Mouse (Mus musculus) midbrain, embryonic 10.5 days (tissue): ENCODE measurements around the gene Ndufa6. TPM values are rescaled to one million over a fixed set of nuclear protein-coding genes. Genes with fewer than 3 reads are reported as not detected.

Source experiments
- DNase-seq: peaks from one replicate; pipeline ENCODE4 v3.0.0-alpha.2; 2017; ENCODE audit warnings: low spot score
- H3K27ac ChIP-seq: fragments of 300-500 bp; sonication (generic); replicated peaks from 2 replicates; pipeline ENCODE4 v1.5.1; 2016; ENCODE audit warnings: mild to moderate bottlenecking
- H3K27me3 ChIP-seq: fragments of 300-500 bp; sonication (generic); 2 replicates; pipeline ENCODE4 v1.6.1; 2016; ENCODE audit warnings: low read depth, mild to moderate bottlenecking; ENCODE audit not compliant: poor library complexity, severe bottlenecking
- H3K36me3 ChIP-seq: fragments of 300-500 bp; sonication (generic); 2 replicates; pipeline ENCODE4 v1.6.1; 2016; ENCODE audit warnings: mild to moderate bottlenecking, moderate library complexity
- H3K4me1 ChIP-seq: fragments of 300-500 bp; sonication (generic); 2 replicates; pipeline ENCODE4 v1.6.1; 2016
- H3K4me3 ChIP-seq: fragments of 300-500 bp; sonication (generic); 2 replicates; pipeline ENCODE4 v1.5.1; 2016; ENCODE audit warnings: mild to moderate bottlenecking, moderate library complexity
- H3K9me3 ChIP-seq: fragments of 300-500 bp; sonication (generic); replicated peaks from 2 replicates; pipeline ENCODE4 v1.6.1; 2016; ENCODE audit warnings: mild to moderate bottlenecking
- WGBS: fragments of 180-500 bp; shearing (Covaris S2); methylation state at CpG from one replicate; pipeline ENCODE4 v1.1.7; 2016; 5-methylcytosine and 5-hydroxymethylcytosine counted together
- polyA plus RNA-seq: library from polyadenylated mRNA; unstranded; fragments of >200 nt; fragmentation: Nextera tagmentation; extraction: Ambion mirVana; gene quantifications from 2 replicates; pipeline ENCODE4 v1.2.1, GENCODE M21; 2016

Gene Ndufa6
- polyA plus RNA-seq, 1 experiment from 2014 or later: 258 TPM

DNA sequence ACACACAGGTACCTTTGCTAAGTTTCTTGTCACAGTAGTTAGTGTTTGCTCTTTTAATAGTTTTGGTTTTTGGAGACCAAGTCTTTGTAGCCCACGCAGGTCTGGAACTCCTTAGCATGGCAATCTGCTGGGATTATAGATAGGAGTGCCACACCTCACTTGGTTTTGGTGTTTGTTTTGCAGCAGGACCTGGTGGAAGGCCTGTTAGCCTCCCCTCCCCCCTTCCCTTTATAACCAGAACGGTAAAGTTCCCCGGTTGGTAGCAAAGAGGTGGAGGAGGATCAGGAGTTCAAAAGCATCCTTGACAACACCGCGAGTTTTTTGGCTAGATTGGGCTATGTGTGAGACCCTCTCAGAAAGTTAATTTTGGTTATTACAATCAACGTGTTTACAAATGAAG is 9.2 kb downstream of the Ndufa6 start:
- peaks cover 24% of the 10 kb centered on the region for H3K27me3 ChIP-seq
- no peak overlapping the region for H3K4me3 ChIP-seq
- WGBS: 89% methylated on average over 6 of the region's 6 CpGs
- H3K27ac ChIP-seq: 0 out of 2 replicates have a peak overlapping the region, but pooled peaks have one; percentile 42
- H3K4me1 ChIP-seq: peaks cover 42% of the 10 kb centered on the region
- no peak for DNase-seq
- no peaks in the 10 kb centered on the region for H3K9me3 ChIP-seq
- H3K36me3 ChIP-seq: peaks cover 28% of the 10 kb centered on the region

DNA sequence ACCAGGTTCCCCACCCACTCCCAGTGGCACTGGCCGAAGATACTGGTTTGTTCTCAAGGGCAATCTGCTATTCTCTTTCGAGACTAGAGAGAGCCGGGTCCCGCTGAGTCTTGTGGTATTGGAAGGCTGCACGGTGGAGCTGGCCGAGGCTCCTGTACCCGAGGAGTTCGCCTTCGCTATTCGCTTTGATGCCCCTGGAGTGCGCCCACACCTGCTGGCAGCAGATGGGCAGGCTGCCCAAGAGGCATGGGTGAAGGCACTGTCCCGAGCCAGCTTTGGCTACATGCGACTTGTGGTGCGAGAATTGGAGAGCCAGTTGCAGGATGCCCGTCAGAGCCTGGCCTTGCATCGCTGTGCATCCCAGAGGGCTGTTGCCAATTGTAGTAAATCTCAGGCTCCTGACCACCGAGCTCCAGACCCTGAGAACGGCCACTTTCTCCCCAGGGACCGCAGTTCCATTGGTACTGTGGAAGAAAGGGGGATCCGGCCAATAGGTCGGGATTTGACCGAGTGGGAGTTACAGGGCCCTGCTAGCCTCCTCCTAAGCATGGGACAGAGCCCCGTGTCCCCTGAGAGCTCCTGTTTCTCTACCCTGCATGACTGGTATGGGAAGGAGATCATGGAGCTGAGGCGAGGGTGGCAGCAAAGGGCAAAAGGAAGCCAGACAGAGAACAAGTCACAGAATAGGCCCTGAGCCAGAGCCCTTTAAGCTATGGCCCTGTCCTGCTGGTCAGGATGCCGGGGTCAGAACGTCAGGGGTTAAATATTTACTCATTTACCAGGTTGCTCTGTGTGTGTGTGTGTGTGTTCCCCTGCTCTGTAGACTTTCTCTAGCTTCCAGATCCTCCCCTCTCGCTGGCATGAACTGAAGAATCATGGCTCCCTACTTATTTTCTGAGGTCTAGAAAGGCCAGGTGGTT is 10.5 kb downstream of the Ndufa6 start:
- H3K27ac ChIP-seq: 0 out of 2 replicates have a peak overlapping the region, but pooled peaks have one; percentile 15
- 90% methylated on average over 27 of the region's 27 CpGs for WGBS
- H3K4me1 ChIP-seq: peaks cover 49% of the 10 kb centered on the region

DNA sequence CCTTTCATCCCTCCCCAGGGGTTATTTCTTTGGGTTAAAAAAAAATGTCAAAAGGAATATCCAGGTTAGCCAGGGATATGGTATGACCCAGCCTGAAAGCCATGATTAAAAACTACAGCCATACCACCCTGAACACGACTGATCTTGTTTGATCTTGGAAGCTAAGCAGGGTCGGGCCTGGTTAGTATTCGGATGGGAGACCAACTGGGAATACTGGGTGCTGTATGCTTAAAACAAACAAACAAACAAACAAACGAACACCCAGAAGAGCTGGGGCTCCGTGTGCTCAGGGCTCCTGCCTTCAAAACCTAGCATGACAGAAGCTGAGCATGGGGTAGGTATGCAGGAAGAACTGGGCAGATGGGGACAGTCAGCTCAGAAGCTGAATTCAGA is 11.6 kb downstream of the Ndufa6 start:
- 72% methylated on average over 5 of the region's 5 CpGs for WGBS
- Histone ChIP-seq H3K4me3 (no peak overlapping the region), H3K36me3 (peaks cover 3% of the 10 kb centered on the region), H3K27ac (no peak overlapping the region), H3K27me3 (peaks cover 34% of the 10 kb centered on the region), H3K9me3 (no peaks in the 10 kb centered on the region), H3K4me1 (peaks cover 55% of the 10 kb centered on the region)
- DNase-seq: no peak

More for the DNA sequence above, 10.5 kb downstream of the Ndufa6 start:
- Histone ChIP-seq H3K9me3 (no peaks in the 10 kb centered on the region), H3K36me3 (peaks cover 14% of the 10 kb centered on the region), H3K27me3 (peaks cover 34% of the 10 kb centered on the region), H3K4me3 (no peak overlapping the region)
- DNase-seq: no peak

DNA sequence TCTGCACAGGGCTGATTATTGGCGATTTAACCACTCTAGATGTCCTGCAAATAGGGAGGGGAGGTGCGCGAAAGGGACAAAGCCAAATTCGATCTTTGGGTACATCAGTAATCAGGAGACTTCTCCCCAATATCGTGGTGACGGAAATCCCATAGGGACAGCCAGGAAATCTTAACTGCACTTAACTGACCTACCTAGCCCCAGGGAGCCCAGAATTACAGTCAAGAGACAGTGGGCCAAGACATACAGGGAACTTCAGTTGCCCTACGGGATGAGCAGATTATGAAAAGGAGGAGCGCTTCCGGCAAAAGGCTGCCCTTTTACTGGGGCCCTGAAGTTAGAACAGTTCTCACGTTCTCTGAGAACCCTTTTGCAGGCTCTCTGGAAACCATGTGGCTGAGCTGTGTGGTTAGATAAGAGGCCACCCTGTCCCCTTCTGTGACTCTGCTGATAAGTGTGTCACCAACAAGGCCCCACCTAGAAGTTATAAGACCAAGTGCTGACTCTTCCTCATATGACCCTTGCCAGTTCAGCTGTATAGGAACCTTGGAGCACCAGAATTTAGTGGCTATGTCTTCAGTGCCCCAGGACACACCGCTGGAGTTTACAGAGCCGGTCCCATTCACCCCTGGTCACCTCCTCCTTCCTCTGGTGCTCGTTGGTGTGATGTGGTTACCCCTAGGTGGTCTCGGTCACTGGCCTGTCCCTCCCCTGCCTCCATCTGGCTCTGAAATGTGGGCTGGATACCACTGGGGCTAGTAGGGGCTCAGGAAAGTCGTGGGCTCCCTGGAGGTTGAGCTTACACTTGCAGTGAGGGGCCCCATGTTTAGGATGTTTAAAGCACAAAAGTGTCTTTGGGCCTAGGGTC is 12.2 kb downstream of the Ndufa6 start:
- H3K27me3 ChIP-seq: peaks cover 34% of the 10 kb centered on the region
- no peak for DNase-seq
- H3K4me1 ChIP-seq: peaks cover 55% of the 10 kb centered on the region
- H3K36me3 ChIP-seq: 0 out of 2 replicates have a peak, but pooled peaks cover under 1% of the 10 kb centered on the region
- H3K9me3 ChIP-seq: no peaks in the 10 kb centered on the region
- peak overlapping the region; percentile 49 for H3K4me3 ChIP-seq
- 68% methylated on average over 15 of the region's 15 CpGs for WGBS
- H3K27ac ChIP-seq: peak overlapping the region; percentile 84; the same call in 1 of the 2 replicates

DNA sequence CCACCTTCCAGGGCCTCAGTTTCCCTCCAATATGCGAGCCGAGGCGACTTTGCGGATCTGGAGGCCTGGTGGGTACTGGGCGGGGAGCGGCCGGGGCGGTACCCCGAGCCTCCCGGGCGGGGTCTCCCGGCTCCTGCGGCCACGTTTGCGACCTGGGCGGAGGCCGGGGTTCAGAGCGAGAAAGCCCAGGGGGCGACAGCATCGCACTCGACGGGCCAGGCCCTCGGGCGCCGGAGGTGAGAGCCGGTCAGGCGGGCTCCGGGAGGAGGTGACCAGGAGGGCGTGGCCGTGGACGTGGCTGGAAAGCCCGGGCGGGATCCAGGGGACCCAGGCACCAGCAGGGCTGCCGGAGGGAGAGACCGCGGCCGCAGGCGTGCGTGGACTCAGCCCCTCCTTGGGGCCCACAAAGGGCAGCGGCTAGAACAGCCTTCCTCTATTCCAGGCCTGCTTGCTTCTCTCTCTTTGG is 13.1 kb downstream of the Ndufa6 start:
- Histone ChIP-seq H3K4me1 (peaks cover 55% of the 10 kb centered on the region), H3K27ac (peak overlapping the region; percentile 84), H3K9me3 (no peaks in the 10 kb centered on the region), H3K27me3 (peaks cover 34% of the 10 kb centered on the region), H3K36me3 (peaks cover 9% of the 10 kb centered on the region; the same call in 1 of the 2 replicates), H3K4me3 (peak overlapping the region; percentile 49)
- 3% methylated on average over 40 of the region's 40 CpGs for WGBS
- peak; percentile 50 for DNase-seq

DNA sequence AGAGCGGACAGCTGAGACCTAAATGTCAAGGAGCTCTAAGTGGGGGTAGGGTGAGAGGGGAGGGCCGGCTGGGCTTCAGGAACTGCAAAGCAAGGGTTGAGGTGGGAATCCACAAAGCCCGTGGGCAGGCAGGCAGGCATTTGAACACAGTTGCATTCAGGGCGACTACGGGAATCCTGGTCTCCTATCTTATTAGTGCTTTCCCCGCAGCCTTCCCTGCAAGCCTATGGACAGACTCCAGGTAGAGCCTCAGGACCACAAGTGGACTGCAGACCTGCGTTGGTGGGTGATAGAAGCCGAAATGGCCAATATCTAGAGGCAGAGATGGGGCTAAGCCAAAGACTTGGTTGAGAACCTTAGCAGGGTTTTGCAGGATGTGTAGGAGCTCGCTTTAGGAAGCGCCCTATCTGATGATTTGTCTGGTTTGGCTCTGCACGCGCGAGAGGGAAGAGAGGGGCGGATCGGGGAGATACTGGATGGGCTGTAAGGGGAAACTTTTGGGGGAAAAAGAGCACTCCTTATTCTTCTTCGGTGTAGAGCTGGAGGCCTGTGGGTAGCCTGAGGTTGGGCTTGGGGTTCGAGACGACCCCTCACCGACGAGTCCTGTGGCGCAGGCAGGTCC is 13.6 kb downstream of the Ndufa6 start:
- peaks cover 34% of the 10 kb centered on the region for H3K27me3 ChIP-seq
- H3K4me3 ChIP-seq: peak overlapping the region; percentile 49
- peaks cover 14% of the 10 kb centered on the region for H3K36me3 ChIP-seq
- H3K9me3 ChIP-seq: no peaks in the 10 kb centered on the region
- peaks cover 55% of the 10 kb centered on the region for H3K4me1 ChIP-seq
- 42% methylated on average over 21 of the region's 21 CpGs for WGBS
- peak overlapping the region; percentile 84 for H3K27ac ChIP-seq
- DNase-seq: no peak

DNA sequence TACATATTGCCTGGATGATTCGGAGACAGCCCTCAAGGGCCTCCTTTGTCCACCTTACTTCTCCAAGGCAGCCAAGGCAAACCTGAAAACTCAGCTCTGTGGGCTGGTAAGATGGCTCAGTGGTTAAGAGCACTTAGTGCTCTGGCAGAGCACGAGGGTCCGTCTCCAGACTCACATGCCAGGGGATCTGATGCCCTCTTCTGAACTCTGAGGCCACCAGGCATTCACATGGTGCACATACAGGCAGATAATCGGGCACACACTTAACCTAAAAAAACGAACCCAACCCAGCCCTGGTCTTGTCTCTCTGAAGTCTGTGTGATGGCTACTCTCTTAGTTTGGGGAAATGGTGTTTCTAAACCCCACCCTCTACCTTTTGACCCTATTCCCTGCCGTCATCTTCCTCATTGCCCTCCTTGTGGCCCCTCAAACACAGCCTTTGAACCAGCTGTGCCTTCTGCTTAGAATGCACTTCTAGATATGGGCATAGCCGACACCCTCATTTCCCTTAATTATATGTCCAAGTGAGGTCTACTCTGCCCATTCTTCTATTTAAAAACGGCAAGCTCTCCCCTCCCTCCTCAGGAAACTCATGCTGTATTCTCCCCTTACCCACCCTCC is 14.4 kb downstream of the Ndufa6 start:
- no peaks in the 10 kb centered on the region for H3K9me3 ChIP-seq
- peaks cover 34% of the 10 kb centered on the region for H3K27me3 ChIP-seq
- no peak for DNase-seq
- 78% methylated on average over 8 of the region's 8 CpGs for whole genome bisulfite sequencing
- H3K36me3 ChIP-seq: peaks cover 22% of the 10 kb centered on the region
- H3K27ac ChIP-seq: no peak overlapping the region
- peaks cover 54% of the 10 kb centered on the region for H3K4me1 ChIP-seq
- no peak overlapping the region for H3K4me3 ChIP-seq

DNA sequence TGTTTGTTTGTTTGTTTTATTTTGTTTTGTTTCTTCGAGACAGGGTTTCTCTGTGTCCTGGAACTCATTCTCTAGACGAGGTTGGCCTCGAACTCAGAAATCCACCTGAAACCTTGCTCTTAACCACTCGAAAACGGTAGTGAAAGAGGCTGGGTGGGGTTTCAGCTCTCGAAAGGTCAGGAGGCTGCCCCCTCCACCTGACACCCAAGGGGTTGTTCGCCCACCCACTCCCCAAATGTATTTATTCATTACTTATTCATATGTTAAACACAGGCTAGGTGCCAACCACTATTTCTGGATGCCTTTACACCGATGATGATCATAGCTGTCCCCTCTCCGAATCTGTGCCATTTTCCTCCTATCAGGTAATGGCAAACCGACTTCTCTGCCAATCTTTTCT is 15.0 kb downstream of the Ndufa6 start:
- Histone ChIP-seq H3K9me3 (no peaks in the 10 kb centered on the region), H3K27me3 (peaks cover 34% of the 10 kb centered on the region), H3K27ac (peak overlapping the region; percentile 85), H3K4me3 (peak overlapping the region; percentile 60), H3K4me1 (peaks cover 48% of the 10 kb centered on the region), H3K36me3 (peaks cover 28% of the 10 kb centered on the region)
- 58% methylated on average over 10 of the region's 10 CpGs for WGBS
- DNase-seq: no peak

DNA sequence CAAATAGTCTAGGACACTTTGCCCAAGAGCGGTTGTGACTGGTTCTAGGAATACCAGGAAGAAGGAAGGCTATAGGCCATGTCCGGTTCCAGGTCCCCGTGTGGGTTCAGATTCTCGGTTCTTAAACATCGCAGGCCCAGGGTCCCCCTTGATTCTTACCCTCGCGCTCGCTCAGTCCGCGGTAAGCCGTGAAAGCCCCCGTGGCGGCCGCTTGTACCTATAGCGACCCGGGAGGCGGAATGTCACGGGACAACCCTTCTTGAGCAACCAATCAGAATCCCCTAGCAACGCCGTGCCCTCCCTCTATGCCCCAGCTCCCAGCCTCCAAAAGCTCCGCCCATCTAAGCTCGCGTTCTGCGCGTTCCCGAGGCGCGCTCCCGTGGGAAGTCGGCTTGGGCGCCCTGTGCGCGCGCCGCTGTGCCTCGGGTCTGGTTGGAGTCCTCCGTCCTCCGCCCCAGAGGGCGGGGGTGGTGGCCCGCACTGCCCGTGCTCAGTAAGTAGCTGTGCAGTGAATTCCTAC is 15.5 kb downstream of the Ndufa6 start, which contains the start of the genes Naga, Pheta2 and Smdt1:
Gene Naga (minus strand): TSS at position 333 of the 520 bp plus-strand sequence.
Gene Pheta2 (plus strand): TSS at position 350 of the 520 bp plus-strand sequence.
Gene Smdt1 (plus strand): TSS at position 367 of the 520 bp plus-strand sequence.
- DNase-seq: peak; percentile 96
- Histone ChIP-seq H3K36me3 (peaks cover 31% of the 10 kb centered on the region), H3K27me3 (peaks cover 34% of the 10 kb centered on the region), H3K4me1 (peaks cover 47% of the 10 kb centered on the region), H3K4me3 (peak within 1 kb of the TSS; percentile 60), H3K9me3 (no peaks in the 10 kb centered on the region), H3K27ac (peak within 1 kb of the TSS; percentile 85)
- WGBS: under 1% methylated on average over 41 of the region's 41 CpGs

DNA sequence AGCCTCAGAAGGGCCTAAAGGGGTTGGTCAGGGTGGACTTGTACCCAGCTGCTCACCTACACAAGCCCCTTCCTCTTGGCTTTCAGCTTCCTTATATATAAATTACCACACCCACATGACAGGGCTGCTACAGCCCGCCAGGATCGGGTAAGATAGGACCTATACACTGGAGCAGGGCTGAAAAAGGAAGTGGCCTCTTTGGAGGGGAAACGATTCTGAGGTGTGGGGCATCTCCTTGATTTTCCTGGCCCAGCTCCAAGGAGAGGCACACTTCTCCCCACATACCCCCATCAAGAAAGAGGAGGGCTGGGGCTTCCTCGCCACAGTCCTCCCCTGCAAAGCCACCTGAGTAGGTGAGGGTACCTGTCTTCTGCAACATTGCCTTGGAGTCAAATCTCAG is 16.2 kb downstream of the Ndufa6 start:
- DNase-seq: no peak
- Histone ChIP-seq H3K9me3 (no peaks in the 10 kb centered on the region), H3K36me3 (peaks cover 35% of the 10 kb centered on the region), H3K4me1 (peaks cover 47% of the 10 kb centered on the region), H3K27ac (peak overlapping the region; percentile 85), H3K27me3 (peaks cover 34% of the 10 kb centered on the region), H3K4me3 (peak overlapping the region; percentile 60)
- WGBS: 49% methylated on average over 4 of the region's 4 CpGs

DNA sequence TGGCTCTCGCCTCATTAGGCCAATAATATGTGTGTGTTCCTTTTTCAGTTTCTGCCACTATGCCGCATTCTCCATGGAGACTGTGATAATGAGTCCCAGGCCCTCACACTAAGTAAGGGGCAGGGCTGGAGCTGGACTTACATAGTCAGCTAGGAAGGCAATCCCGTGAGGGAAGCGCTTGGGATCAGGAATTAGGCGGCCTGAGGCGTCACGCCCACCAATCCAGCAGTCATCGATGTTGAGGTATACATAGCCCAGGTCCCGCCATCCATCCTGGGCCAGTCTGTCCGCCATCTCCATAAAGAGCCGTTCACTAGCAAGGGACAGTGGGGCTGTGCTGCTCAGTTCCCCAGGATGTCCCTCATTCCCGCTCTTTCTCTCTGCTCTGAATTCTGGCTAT is 17.5 kb downstream of the Ndufa6 start:
- DNase-seq: no peak
- H3K36me3 ChIP-seq: peaks cover 45% of the 10 kb centered on the region
- 83% methylated on average over 12 of the region's 12 CpGs for WGBS
- no peak overlapping the region for H3K4me3 ChIP-seq
- H3K9me3 ChIP-seq: no peaks in the 10 kb centered on the region
- H3K27ac ChIP-seq: no peak overlapping the region
- peaks cover 45% of the 10 kb centered on the region for H3K4me1 ChIP-seq
- peaks cover 26% of the 10 kb centered on the region for H3K27me3 ChIP-seq
